11 mouse cellular contexts compared by ENCODE assay signal in genomic region chr8:71695456-71695855, GRCm38 (mm10). TPM values are rescaled to one million over a fixed set of nuclear protein-coding genes. Genes with fewer than 3 reads are reported as not detected.
DNase-seq lines count a peak whose midpoint lies in the region; ATAC-seq and TF ChIP-seq lines count a peak whose summit lies in the region.
"Not testable (repeated sequence)": the region's sequence is repeated elsewhere in the genome, so short reads cannot be mapped to it uniquely, and the experiment has no call there.
"Had no signal": no experiment of that assay in that cellular context is flagged by ENCODE, and none has a peak within 500 bp of the region (broad histone marks: within the 10 kb centered on the region; RNA-seq: fewer than 3 reads in every experiment).

No protein-coding gene starts in this region.

- ATAC-seq in forebrain, postnatal 0 days; liver, embryonic 14.5 days (ENCODE audit: insufficient read depth); midbrain, embryonic 11.5 days (ENCODE audit: low FRiP score): not testable (repeated sequence)

- not testable (repeated sequence) for TF ChIP-seq POLR2A in MEL (IDR thresholded peaks at IDR 0.05; ENCODE audit: control insufficient read depth in 1 of 2, insufficient read depth in 1 of 2, low read depth in 1 of 2, low read length in 2 of 2, poor library complexity in 1 of 2); kidney, adult 2 months (IDR thresholded peaks at IDR 0.05; ENCODE audit: low read depth, low read length); spleen, adult 2 months (IDR thresholded peaks at IDR 0.05; ENCODE audit: low read depth, low read length)

- H3K4me2 ChIP-seq in forebrain, postnatal 0 days (ENCODE audit: low read depth); liver, embryonic 14.5 days (ENCODE audit: low read depth); midbrain, embryonic 11.5 days: not testable (repeated sequence)

- H3K79me2 ChIP-seq in MEL (ENCODE audit: control insufficient read depth, insufficient read depth, low read length, poor library complexity), result not testable (repeated sequence)

- not testable (repeated sequence) for H3K27ac ChIP-seq in MEL (ENCODE audit: control insufficient read depth, low read depth, low read length); forebrain, postnatal 0 days (ENCODE audit: low read depth, low read length); kidney, adult 2 months (ENCODE audit: insufficient read depth, low read depth, low read length); liver, embryonic 14.5 days; midbrain, embryonic 11.5 days (ENCODE audit: low read depth, low read length); spleen, adult 2 months (ENCODE audit: insufficient read depth, low read length)

- not testable (repeated sequence) for TF ChIP-seq RAD21 in MEL (IDR thresholded peaks at IDR 0.05; ENCODE audit: low read depth, low read length)

- WGBS in forebrain, postnatal 0 days, result 63% methylated on average over 12 of the region's 12 CpGs
- WGBS in kidney, adult 2 months, result 64% methylated on average over 12 of the region's 12 CpGs
- whole genome bisulfite sequencing in liver, embryonic 14.5 days (ENCODE audit: insufficient replicate concordance), result 63% methylated on average over 12 of the region's 12 CpGs
- 61% methylated on average over 12 of the region's 12 CpGs for WGBS in midbrain, embryonic 11.5 days
- WGBS in spleen, adult 2 months, result 77% methylated on average over 12 of the region's 12 CpGs

- TF ChIP-seq CTCF in MEL (IDR thresholded peaks at IDR 0.05 in 2 of 3, conservative IDR thresholded peaks at IDR 0.05 in 1 of 3; ENCODE audit: control insufficient read depth in 1 of 3, insufficient read depth in 1 of 3, low read depth in 2 of 3, low read length in 3 of 3, poor library complexity in 1 of 3, severe bottlenecking in 1 of 3), result peak in 2 of 3 experiments; percentile 24 to 31; a peak in 3 of 6 replicates
- peak; percentile 27 for TF ChIP-seq CTCF in forebrain, postnatal 0 days (IDR thresholded peaks at IDR 0.05; ENCODE audit: low read depth)
- TF ChIP-seq CTCF in kidney, adult 2 months (conservative IDR thresholded peaks at IDR 0.05; ENCODE audit: insufficient read depth, insufficient read length, low read depth, low read length), result 0 out of 2 replicates have a peak, but pooled peaks have one; percentile 22
- peak; percentile 76 for TF ChIP-seq CTCF in liver, embryonic 14.5 days (IDR thresholded peaks at IDR 0.05; ENCODE audit: low read depth)
- TF ChIP-seq CTCF in spleen, adult 2 months (IDR thresholded peaks at IDR 0.05; ENCODE audit: extremely low read depth, insufficient read depth, insufficient read length, insufficient replicate concordance), result peak; percentile 22; the same call in 1 of the 2 replicates

- H3K36me3 ChIP-seq in MEL (ENCODE audit: control insufficient read depth in 1 of 2, insufficient read depth in 2 of 2, low read length in 2 of 2); forebrain, postnatal 0 days (ENCODE audit: insufficient read depth); kidney, adult 2 months (ENCODE audit: control insufficient read depth, insufficient read depth, low read length); liver, embryonic 14.5 days (replicated peaks; ENCODE audit: control insufficient read depth, insufficient read depth, low read depth); midbrain, embryonic 11.5 days (ENCODE audit: control insufficient read depth, insufficient read depth, low read length); spleen, adult 2 months (ENCODE audit: control insufficient read depth, insufficient read depth, low read length): not testable (repeated sequence)

- TF ChIP-seq EP300 in MEL (IDR thresholded peaks at IDR 0.05; ENCODE audit: low read depth in 1 of 2, low read length in 2 of 2); liver, embryonic 14.5 days (IDR thresholded peaks at IDR 0.05; ENCODE audit: low read depth): not testable (repeated sequence)

- H3K4me3 ChIP-seq in MEL (ENCODE audit: control insufficient read depth in 1 of 2, insufficient read depth in 1 of 2, low read depth in 2 of 2, low read length in 2 of 2); forebrain, postnatal 0 days (ENCODE audit: low read depth, low read length); kidney, adult 2 months (ENCODE audit: insufficient read depth, low read depth, low read length); liver, embryonic 14.5 days (ENCODE audit: insufficient read depth in 1 of 2, low read depth in 2 of 2, low read length in 2 of 2); midbrain, embryonic 11.5 days (ENCODE audit: low read depth, low read length); spleen, adult 2 months (ENCODE audit: extremely low read depth, insufficient read depth, insufficient read length): not testable (repeated sequence)

- H3K9me3 ChIP-seq in MEL (replicated peaks; ENCODE audit: insufficient read depth, low read length); forebrain, postnatal 0 days (ENCODE audit: low read length); liver, embryonic 14.5 days (ENCODE audit: control insufficient read depth, low read length); midbrain, embryonic 11.5 days (ENCODE audit: control insufficient read depth, low read length): not testable (repeated sequence)

- not testable (repeated sequence) for H3K4me1 ChIP-seq in MEL (ENCODE audit: control insufficient read depth in 1 of 2, insufficient read depth in 2 of 2, low read length in 2 of 2); forebrain, postnatal 0 days (ENCODE audit: insufficient read depth); kidney, adult 2 months (ENCODE audit: control insufficient read depth, insufficient read depth, low read length); liver, embryonic 14.5 days (replicated peaks; ENCODE audit: control insufficient read depth in 2 of 2, insufficient read depth in 2 of 2, low read length in 1 of 2); midbrain, embryonic 11.5 days (ENCODE audit: control insufficient read depth, insufficient read depth, low read length)
- peaks cover 14% of the 10 kb centered on the region for H3K4me1 ChIP-seq in spleen, adult 2 months (ENCODE audit: control insufficient read depth, insufficient read depth, insufficient read length)

- peak; percentile 55 for DNase-seq in CD4-positive, CD25-positive, alpha-beta regulatory T cell, adult 2 months (ENCODE audit: low read depth, low spot score)
- DNase-seq in MEL (ENCODE audit: low read depth, low spot score); forebrain, postnatal 0 days; kidney, adult 2 months; liver, embryonic 14.5 days (ENCODE audit: low read depth in 3 of 3, low spot score in 3 of 3); spleen, adult 2 months (ENCODE audit: low read depth in 1 of 2, low spot score in 2 of 2): not testable (repeated sequence)
- DNase-seq in midbrain, embryonic 11.5 days (ENCODE audit: low spot score, missing footprints), result peak; percentile 84

- H3K9ac ChIP-seq in MEL (ENCODE audit: control insufficient read depth, low read depth, low read length, poor library complexity, severe bottlenecking); forebrain, postnatal 0 days; liver, embryonic 14.5 days (replicated peaks); midbrain, embryonic 11.5 days (ENCODE audit: low read length): not testable (repeated sequence)

- H3K27me3 ChIP-seq in MEL (ENCODE audit: control insufficient read depth in 1 of 2, insufficient read depth in 2 of 2, low read length in 2 of 2); kidney, adult 2 months (replicated peaks; ENCODE audit: control insufficient read depth, insufficient read depth, low read length): not testable (repeated sequence)
- peaks cover 59% of the 10 kb centered on the region for H3K27me3 ChIP-seq in forebrain, postnatal 0 days (ENCODE audit: insufficient read depth, low read length)
- peaks cover 49% of the 10 kb centered on the region for H3K27me3 ChIP-seq in liver, embryonic 14.5 days (ENCODE audit: control insufficient read depth, insufficient read depth, low read length)
- H3K27me3 ChIP-seq in midbrain, embryonic 11.5 days (ENCODE audit: control insufficient read depth, insufficient read depth, low read length), result peaks cover 60% of the 10 kb centered on the region
- peaks cover 12% of the 10 kb centered on the region for H3K27me3 ChIP-seq in spleen, adult 2 months (ENCODE audit: control insufficient read depth, insufficient read depth, low read length)

RNA-seq across cellular contexts. Expression of gene B3gnt3, which starts 6.1 kb away (rescaled TPM):
- total RNA-seq in MEL (2012; rRNA removed), result 0.10 and 0.19 TPM in 2 replicates
- polyA plus RNA-seq in MEL (2012; ENCODE audit: insufficient read depth in 1 of 2, insufficient read length in 2 of 2, low read depth in 1 of 2, low replicate concordance in 2 of 2, missing spikeins in 1 of 2), result under 1 TPM in 1 of 2 experiments, not detected in 1; 0.84 TPM
- total RNA-seq in forebrain, postnatal 0 days (2014; rRNA removed), result 0.24 and 0.92 TPM in 2 replicates
- 0.44 and 0.49 TPM in 2 replicates for polyA plus RNA-seq in forebrain, postnatal 0 days (2015; fragmentation: Nextera tagmentation; extraction: Ambion mirVana)
- polyA plus RNA-seq in kidney, adult 2 months (2012; rRNA removed), result 5.5 and 5.9 TPM in 2 replicates
- 2.2 and 2.5 TPM in 2 replicates for polyA plus RNA-seq in liver, embryonic 14.5 days (2012; rRNA removed)
- polyA plus RNA-seq in liver, embryonic 14.5 days (2014; fragmentation: Nextera tagmentation; extraction: Ambion mirVana), result 1.8 and 2.0 TPM in 2 replicates
- polyA plus RNA-seq in midbrain, embryonic 11.5 days (2014; fragmentation: Nextera tagmentation; extraction: Ambion mirVana), result 0.38 and 0.63 TPM in 2 replicates
- 5.2 and 5.6 TPM in 2 replicates for polyA plus RNA-seq in spleen, adult 2 months (2012; rRNA removed)

RNA-seq across cellular contexts. Expression of gene Insl3, which starts 6.4 kb away (rescaled TPM):
- 0.54 and 0.69 TPM in 2 replicates for total RNA-seq in MEL (2012; rRNA removed)
- polyA plus RNA-seq in MEL (2012; ENCODE audit: insufficient read depth in 1 of 2, insufficient read length in 2 of 2, low read depth in 1 of 2, low replicate concordance in 2 of 2, missing spikeins in 1 of 2), result 1 to 10 TPM in 1 of 2 experiments, not detected in 1; 4.4 TPM
- total RNA-seq in forebrain, postnatal 0 days (2014; rRNA removed), result 1.6 and 1.8 TPM in 2 replicates
- polyA plus RNA-seq in forebrain, postnatal 0 days (2015; fragmentation: Nextera tagmentation; extraction: Ambion mirVana), result 0.36 and 1.4 TPM in 2 replicates
- polyA plus RNA-seq in kidney, adult 2 months (2012; rRNA removed), result 14.5 and 17.8 TPM in 2 replicates
- polyA plus RNA-seq in liver, embryonic 14.5 days (2012; rRNA removed), result 0.48 and 0.73 TPM in 2 replicates
- polyA plus RNA-seq in liver, embryonic 14.5 days (2014; fragmentation: Nextera tagmentation; extraction: Ambion mirVana), result 1.2 and 1.5 TPM in 2 replicates
- polyA plus RNA-seq in midbrain, embryonic 11.5 days (2014; fragmentation: Nextera tagmentation; extraction: Ambion mirVana), result 0.44 and 0.48 TPM in 2 replicates
- 52.4 and 70.9 TPM in 2 replicates for polyA plus RNA-seq in spleen, adult 2 months (2012; rRNA removed)
- polyA plus RNA-seq: forebrain, embryonic 15.5 days; midbrain, embryonic 14.5 days; neural tube, embryonic 11.5 days had no signal

RNA-seq across cellular contexts. Expression of gene Jak3, which starts 19.4 kb away (rescaled TPM):
- 4.2 and 5.1 TPM in 2 replicates for total RNA-seq in MEL (2012; rRNA removed)
- 10 to 100 TPM in 1 of 2 experiments, not detected in 1; 12.4 TPM for polyA plus RNA-seq in MEL (2012; ENCODE audit: insufficient read depth in 1 of 2, insufficient read length in 2 of 2, low read depth in 1 of 2, low replicate concordance in 2 of 2, missing spikeins in 1 of 2)
- 5.2 and 7.3 TPM in 2 replicates for total RNA-seq in forebrain, postnatal 0 days (2014; rRNA removed)
- 2.8 and 4.4 TPM in 2 replicates for polyA plus RNA-seq in forebrain, postnatal 0 days (2015; fragmentation: Nextera tagmentation; extraction: Ambion mirVana)
- 15.1 and 16.5 TPM in 2 replicates for polyA plus RNA-seq in kidney, adult 2 months (2012; rRNA removed)
- polyA plus RNA-seq in liver, embryonic 14.5 days (2012; rRNA removed), result 3.8 and 4.0 TPM in 2 replicates
- 3.0 and 3.1 TPM in 2 replicates for polyA plus RNA-seq in liver, embryonic 14.5 days (2014; fragmentation: Nextera tagmentation; extraction: Ambion mirVana)
- 1.3 and 1.7 TPM in 2 replicates for polyA plus RNA-seq in midbrain, embryonic 11.5 days (2014; fragmentation: Nextera tagmentation; extraction: Ambion mirVana)
- 62.6 and 81.5 TPM in 2 replicates for polyA plus RNA-seq in spleen, adult 2 months (2012; rRNA removed)

RNA-seq across cellular contexts. Expression of gene Unc13a, which starts 23.9 kb away (rescaled TPM):
- total RNA-seq in MEL (2012; rRNA removed), result 0.81 and 0.92 TPM in 2 replicates
- 1 to 10 TPM in 1 of 2 experiments, not detected in 1; 3.6 TPM for polyA plus RNA-seq in MEL (2012; ENCODE audit: insufficient read depth in 1 of 2, insufficient read length in 2 of 2, low read depth in 1 of 2, low replicate concordance in 2 of 2, missing spikeins in 1 of 2)
- 84.8 and 89.2 TPM in 2 replicates for total RNA-seq in forebrain, postnatal 0 days (2014; rRNA removed)
- 14.2 and 18.8 TPM in 2 replicates for polyA plus RNA-seq in forebrain, postnatal 0 days (2015; fragmentation: Nextera tagmentation; extraction: Ambion mirVana)
- polyA plus RNA-seq in kidney, adult 2 months (2012; rRNA removed), result 1.3 and 2.1 TPM in 2 replicates
- 0.13 and 0.15 TPM in 2 replicates for polyA plus RNA-seq in liver, embryonic 14.5 days (2012; rRNA removed)
- 0.18 and 0.34 TPM in 2 replicates for polyA plus RNA-seq in liver, embryonic 14.5 days (2014; fragmentation: Nextera tagmentation; extraction: Ambion mirVana)
- polyA plus RNA-seq in midbrain, embryonic 11.5 days (2014; fragmentation: Nextera tagmentation; extraction: Ambion mirVana), result 5.4 and 6.5 TPM in 2 replicates
- 0.47 and 0.54 TPM in 2 replicates for polyA plus RNA-seq in spleen, adult 2 months (2012; rRNA removed)

RNA-seq across cellular contexts. Expression of gene Fcho1, which starts 30.1 kb away (rescaled TPM):
- 2.3 and 3.7 TPM in 2 replicates for total RNA-seq in MEL (2012; rRNA removed)
- 1 to 10 TPM in 1 of 2 experiments, not detected in 1; 6.8 TPM for polyA plus RNA-seq in MEL (2012; ENCODE audit: insufficient read depth in 1 of 2, insufficient read length in 2 of 2, low read depth in 1 of 2, low replicate concordance in 2 of 2, missing spikeins in 1 of 2)
- 97.2 and 101 TPM in 2 replicates for total RNA-seq in forebrain, postnatal 0 days (2014; rRNA removed)
- 62.4 and 68.7 TPM in 2 replicates for polyA plus RNA-seq in forebrain, postnatal 0 days (2015; fragmentation: Nextera tagmentation; extraction: Ambion mirVana)
- 4.2 and 9.5 TPM in 2 replicates for polyA plus RNA-seq in kidney, adult 2 months (2012; rRNA removed)
- 24.1 and 24.6 TPM in 2 replicates for polyA plus RNA-seq in liver, embryonic 14.5 days (2012; rRNA removed)
- 14.7 and 18.6 TPM in 2 replicates for polyA plus RNA-seq in liver, embryonic 14.5 days (2014; fragmentation: Nextera tagmentation; extraction: Ambion mirVana)
- 12.9 and 15.3 TPM in 2 replicates for polyA plus RNA-seq in midbrain, embryonic 11.5 days (2014; fragmentation: Nextera tagmentation; extraction: Ambion mirVana)
- polyA plus RNA-seq in spleen, adult 2 months (2012; rRNA removed), result 247 and 301 TPM in 2 replicates
- polyA plus RNA-seq: C2C12 had no signal

Comparison
In these comparisons a context has a peak if more than half of its experiments do, and no peak if none do; other contexts are left out.
1. CTCF ChIP-seq: peak in every context shown above with its lines; median percentile 76 in liver, embryonic 14.5 days; 28 in MEL; 27 in forebrain, postnatal 0 days; 22 in kidney, adult 2 months; 22 in spleen, adult 2 months.